Mouse (Mus musculus) adrenal gland, adult (tissue): Measurements from ENCODE around the gene Serpina6.

Experiments used
- DNase-seq, 2 experiments: peaks; one replicate each; pipeline ENCODE4 v3.0.0; 2022 to 2023; ENCODE audit warnings: low spot score in 1 of 2; ENCODE audit not compliant: inconsistent age in 2 of 2

Serpina6 gene

GRCm38 (mm10) chr12:103657991-103658390 is 979 bp upstream of the Serpina6 start:
- DNase-seq = no peak

GRCm38 (mm10) chr12:103655123-103656044 is 1.6 kb downstream of the Serpina6 start:
- no peak for DNase-seq

- DNase-seq = peak; percentile 59 to 82
Measured at GRCm38 (mm10) chr12:103653836-103654235, 3.2 kb downstream of the Serpina6 start.

GRCm38 (mm10) chr12:103646314-103646713 is 10.7 kb downstream of the Serpina6 start:
- no peak for DNase-seq

- DNase-seq = no peak
Measured at GRCm38 (mm10) chr12:103644601-103645000, 12.4 kb downstream of the Serpina6 start.

GRCm38 (mm10) chr12:103643818-103644217 is 13.2 kb downstream of the Serpina6 start:
- no peak for DNase-seq

GRCm38 (mm10) chr12:103643336-103643735 is 13.7 kb downstream of the Serpina6 start:
- peak; percentile 76 to 95 for DNase-seq

GRCm38 (mm10) chr12:103635846-103636245 is 21.2 kb downstream of the Serpina6 start:
- DNase-seq = no peak

GRCm38 (mm10) chr12:103634430-103634829 is 22.6 kb downstream of the Serpina6 start:
- DNase-seq = no peak

GRCm38 (mm10) chr12:103631203-103631612 is 25.8 kb downstream of the Serpina6 start, which contains the start of gene Serpina10:
Serpina10 (minus strand) TSS chr12:103631444.
- DNase-seq = no peak

- DNase-seq = no peak
Measured at GRCm38 (mm10) chr12:103616860-103617261, 40.2 kb downstream of the Serpina6 start.

- DNase-seq = no peak
Measured at GRCm38 (mm10) chr12:103615734-103616133, 41.3 kb downstream of the Serpina6 start.

- DNase-seq = no peak
Measured at GRCm38 (mm10) chr12:103615141-103615540, 41.9 kb downstream of the Serpina6 start.

- DNase-seq = no peak
Measured at GRCm38 (mm10) chr12:103601839-103602238, 55.2 kb downstream of the Serpina6 start.

GRCm38 (mm10) chr12:103600364-103600763 is 56.6 kb downstream of the Serpina6 start:
- DNase-seq = no peak

- DNase-seq = peak in 1 of 2 experiments; percentile 52
Measured at GRCm38 (mm10) chr12:103598411-103598810, 58.6 kb downstream of the Serpina6 start.
